Mouse (Mus musculus) T-cell, adult 2 months (primary cell): ENCODE data around the gene Shcbp1l.
"Not testable (repeated sequence)": the region's sequence is repeated elsewhere in the genome, so short reads cannot be mapped to it uniquely, and the experiment has no call there.

Experiments used
- DNase-seq: peaks from one replicate; pipeline ENCODE4 v3.0.0; 2022; ENCODE audit warnings: low spot score

Gene Shcbp1l

DNA sequence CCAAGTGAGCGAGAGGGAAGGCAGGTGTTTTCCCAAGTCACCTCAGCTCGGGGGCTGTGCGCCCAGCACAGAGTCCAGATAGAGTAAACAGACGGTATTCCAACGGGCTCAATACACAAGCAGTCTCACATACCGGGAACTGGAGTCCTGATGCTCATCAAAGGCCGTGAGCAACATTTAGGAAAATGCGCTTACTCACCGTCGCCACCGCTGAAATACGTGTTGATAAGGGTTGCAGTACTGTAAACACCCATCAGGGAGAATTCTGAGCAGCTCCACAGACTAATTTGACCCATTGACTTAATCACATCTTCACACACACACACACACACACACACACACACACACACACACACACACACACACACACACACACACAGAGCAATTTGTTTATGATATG lies 691 bp upstream of the Shcbp1l start:
- no peak for DNase-seq

DNA sequence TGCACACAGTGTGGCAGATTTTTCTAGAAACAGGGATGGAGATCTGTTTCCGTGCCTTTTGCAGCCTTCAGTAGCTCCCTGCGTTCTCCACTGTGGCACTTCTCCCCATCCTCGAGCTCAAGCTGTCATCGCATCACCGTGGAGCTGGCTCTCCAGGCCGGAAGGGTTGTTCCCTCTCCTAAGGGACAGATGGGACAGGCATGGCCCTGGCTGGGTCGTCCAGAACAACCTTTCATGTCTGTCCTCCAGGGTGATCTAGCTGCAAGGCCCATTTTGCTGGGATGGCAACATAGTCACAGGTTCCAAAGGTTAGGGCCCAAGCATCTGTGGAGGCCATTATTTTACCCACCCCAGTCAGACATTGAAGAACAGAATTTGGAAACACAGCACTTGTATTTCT lies 6.2 kb downstream of the Shcbp1l start:
- no peak for DNase-seq

DNA sequence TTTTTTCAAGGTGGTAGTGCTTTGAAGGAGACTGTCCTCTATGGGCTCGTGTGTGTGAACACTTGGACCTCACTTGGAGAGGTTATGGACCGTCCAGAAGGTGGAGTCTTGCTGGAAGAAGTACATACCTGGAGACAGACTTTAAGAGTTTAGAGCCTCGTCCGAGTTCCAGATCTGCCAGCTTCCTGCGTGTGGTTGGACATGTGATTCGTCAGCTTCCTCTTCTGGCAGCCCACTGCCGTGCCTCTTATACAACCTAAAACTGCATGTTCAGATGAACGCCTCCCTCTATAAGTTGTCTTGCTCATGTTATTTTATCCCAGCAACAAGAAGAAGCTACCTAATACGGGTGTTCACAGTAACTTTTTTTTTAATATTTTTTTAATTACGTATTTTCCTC lies 6.7 kb downstream of the Shcbp1l start:
- DNase-seq = peak; percentile 25

DNA sequence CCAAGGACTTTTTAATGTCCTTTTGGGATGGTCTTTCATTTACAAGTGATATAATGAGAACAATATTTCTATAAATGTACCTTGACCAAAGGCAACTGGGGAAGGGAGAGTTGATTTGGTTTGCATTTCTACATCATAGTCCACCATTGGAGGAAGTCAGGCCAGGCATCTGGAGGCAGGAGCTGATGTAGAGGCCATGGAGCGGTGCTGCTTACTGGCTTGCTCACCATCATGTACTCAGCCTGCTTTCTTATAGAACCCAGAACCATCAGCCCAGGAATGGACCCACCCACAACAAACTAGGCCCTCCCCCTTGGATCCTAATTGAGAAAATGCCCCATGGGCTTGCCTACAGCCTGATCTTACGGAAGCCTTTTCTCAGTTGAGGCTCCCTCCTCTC lies 7.4 kb downstream of the Shcbp1l start:
- no peak for DNase-seq

DNA sequence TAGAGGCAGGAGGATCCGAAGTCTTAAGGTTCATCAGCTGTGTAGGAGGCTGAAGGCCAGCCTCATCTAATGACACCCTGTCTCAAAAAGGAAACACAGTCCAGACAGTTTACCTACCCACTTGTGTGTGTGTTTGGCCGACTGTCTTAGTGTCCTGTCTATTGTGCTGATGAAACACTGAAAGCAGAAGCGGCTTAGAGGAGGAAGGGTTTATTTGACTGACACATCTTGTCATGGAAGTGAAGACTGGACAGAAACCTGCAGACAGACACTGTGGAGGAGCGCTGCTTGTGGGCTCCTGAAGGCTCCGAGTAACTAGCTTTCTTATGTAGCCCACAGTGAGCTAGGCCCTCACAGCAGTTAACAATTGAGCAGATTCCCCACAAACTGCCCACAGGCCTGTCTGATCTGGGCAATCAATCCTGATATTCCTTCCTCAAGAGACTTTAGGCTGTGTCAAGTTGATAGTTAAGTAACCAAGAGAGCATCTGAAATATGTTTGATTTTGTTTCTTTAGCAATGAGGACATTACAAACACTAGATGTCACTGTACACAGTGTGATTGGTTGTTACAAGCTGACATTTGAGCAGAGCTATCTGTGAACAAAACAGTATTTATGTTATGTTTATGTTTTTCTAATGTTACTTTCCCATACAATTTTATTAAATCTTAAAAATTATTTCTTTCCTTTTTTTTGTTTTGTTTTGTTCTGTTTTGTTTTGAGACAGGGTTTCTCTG lies 9.1 kb downstream of the Shcbp1l start:
- no peak for DNase-seq

DNA sequence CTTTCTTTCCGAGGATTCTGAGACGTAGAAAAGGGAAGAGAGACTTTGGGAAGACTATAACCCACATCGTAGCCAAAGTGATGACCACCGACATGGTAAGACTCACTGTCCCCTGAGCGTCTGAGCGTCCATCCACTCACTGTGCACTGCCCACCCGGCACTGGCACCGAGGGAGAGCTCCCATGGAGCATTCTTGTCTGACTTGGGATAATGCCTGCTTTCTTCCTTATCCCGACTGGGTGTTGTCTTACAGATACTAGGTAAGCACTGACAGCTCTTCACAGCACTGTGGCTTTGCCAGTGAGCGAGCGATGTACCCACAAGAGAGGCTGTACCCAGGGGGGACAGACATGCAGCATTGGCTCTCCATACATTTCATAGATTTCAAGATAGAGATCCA lies 12.6 kb downstream of the Shcbp1l start:
- no peak for DNase-seq

DNA sequence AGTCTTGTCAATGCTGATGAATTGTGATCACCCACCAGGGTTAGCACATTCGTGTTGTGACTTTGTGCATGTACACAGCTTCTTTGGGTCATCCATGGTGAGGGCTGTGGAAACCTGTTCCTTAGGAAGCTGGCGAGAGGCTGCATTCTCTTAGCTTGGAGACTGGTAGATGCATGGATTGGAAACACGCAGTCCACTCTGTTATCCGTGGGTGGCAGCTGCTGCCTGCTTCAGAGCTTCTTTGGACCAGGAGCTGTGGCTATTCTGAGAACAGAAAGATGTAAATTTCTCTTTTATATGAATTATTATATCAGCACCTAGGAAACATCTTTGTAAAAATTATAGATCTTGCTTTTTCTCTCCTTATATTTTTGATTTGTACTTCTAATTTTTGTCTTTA lies 15.8 kb downstream of the Shcbp1l start:
- no peak for DNase-seq

DNA sequence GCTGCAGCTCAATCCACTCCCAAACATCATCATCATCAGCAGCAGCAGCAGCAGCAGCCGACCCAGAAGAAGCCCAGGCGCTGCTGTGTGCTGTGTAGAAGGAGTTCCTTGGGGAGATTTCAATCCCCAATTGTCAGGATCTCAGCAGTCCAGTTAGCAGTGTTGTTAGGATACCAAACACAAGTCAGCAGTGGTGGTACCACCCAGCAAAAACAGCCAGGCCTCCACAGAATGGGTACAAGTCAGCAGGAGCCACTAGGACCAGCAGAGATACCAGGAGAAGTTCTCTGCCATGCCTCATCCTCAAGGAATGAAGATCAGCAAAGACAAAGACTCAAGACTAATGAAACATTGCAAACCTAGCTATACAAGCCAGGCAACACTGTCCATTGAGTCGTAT lies 16.7 kb downstream of the Shcbp1l start:
- no peak for DNase-seq

DNA sequence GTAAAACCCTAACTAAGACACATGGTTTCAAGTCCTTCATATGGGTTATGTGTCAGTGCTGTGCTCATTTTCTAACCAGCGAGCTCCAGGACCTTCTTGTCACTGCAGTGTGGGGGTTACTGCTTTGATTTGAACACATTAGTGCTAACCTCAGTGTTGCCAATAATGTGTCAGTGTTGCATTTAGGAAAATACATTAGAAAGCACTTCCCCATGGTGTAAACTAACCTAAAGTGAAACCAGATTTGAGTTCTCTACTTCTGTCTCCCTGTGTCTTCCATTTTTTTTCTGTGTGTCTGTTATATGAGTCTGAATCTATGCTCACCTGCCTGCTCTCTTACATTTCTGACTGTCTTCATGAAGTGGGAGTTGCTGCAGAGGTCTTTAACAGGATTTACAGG lies 18.1 kb downstream of the Shcbp1l start:
- DNase-seq = no peak

DNA sequence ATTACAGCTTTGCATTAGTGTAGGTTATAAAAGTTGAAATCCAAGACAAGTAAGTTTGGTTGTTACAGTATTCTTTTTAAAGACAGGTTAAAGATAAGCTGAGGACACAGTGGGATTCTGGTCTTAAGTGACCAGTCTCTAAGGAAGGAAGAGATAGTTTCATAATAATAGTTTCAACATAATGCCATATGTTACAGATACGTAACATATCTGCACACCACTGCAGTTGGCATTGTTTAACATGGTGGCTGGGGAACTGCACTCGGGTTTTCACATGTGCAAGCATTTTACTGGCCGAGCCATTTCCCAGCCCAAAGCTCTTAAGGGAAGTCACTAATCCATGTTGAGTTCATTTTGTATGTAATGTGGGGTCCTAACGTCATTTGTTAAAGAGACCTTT lies 18.7 kb downstream of the Shcbp1l start:
- no peak for DNase-seq

DNA sequence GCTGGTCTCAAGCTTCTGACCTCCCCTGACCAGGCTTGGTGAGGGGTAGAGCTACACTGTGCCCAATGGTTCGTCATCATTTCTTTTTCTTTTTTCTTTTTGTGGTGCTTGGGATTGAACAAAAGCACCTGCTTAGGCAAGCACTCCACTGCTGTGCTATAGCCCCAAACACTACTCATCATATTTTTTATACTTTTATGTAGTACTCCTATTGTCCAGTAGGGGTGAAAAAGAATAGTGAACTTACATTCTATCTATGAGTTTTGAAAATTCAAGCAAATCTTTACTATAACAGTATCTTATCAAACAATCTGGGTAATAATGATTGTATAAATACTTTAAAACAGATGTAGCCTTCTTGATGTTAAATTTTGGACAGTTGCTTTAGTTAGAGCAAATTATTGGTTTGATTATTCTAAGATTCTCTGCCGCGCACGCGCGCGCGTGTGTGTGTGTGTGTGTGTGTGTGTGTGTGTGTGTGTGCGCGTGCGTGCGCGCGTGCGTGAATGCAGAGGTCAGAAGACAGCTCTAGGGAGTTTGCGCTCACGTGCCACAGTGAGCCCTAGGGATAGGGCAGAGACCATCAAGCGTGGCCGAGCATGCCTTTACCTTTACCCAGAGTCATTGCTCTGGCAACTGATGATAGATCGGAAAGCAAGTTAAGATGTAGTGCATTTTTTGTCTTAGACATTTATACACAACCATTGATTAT lies 21.3 kb downstream of the Shcbp1l start:
- DNase-seq = no peak

DNA sequence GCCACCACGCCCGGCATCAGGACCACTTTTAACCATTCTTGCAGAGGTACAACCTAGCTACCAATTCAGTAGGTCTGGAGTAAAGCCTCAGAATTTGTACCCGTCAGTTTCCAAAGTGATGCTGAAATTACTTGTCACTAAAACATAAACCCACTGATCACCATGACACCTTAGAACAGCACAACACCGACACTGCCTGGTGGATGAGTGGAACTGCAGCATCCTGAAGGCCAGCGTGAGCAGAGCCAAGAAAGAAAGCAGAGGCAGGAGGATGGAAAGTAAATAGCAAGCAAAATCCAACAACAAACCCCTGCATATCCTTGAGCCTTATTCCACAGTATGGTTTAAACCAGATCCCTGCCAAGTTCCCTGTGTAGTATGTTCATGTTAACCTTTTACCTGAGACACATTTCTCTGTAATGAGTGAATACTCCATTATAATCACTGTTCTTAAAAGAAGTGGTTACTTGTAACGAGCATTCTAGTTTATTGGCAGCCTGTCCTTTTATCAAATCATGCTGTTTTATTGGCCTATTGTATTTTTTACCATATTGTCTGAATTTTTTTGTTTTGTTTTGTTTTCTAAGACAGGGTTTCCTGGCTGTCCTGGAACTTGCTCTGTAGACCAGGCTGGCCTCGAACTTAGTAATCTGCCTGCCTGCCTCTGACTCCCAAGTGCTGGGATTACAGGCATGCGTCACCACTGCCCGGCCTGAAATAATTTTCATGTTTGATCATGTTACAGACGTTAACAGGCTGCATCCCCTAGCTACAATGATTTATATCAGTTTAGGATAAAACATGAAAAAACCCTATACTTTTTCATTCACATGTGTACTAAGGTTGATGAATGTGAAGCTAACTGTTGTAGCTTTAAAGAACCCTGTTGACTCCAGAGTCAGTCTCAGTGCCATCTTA lies 26.5 kb downstream of the Shcbp1l start:
- peak; percentile 63 for DNase-seq

DNA sequence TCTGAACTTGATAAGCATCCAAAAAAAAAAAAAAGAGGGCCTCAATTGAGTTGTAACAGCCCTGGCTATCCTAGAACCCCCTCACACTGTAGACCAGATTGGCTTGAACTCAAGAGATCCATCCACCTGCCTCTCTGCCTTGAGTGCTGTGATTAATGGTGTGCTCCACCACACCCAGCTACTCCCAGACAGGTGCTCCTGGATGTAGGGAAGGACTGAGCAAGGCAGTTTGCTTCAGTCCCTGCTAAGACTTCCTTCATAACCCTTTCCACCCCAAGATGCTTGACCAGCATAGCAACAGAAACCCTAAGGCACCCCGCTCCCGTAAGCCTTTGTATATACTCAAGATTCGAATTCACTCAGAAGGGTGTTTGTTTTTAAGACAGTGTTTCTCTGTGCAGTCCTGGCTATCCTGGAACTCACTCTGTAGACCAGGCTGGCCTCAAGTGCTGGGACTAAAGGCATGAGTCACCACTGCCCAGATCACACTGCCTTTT lies 28.2 kb downstream of the Shcbp1l start:
- DNase-seq = no peak

DNA sequence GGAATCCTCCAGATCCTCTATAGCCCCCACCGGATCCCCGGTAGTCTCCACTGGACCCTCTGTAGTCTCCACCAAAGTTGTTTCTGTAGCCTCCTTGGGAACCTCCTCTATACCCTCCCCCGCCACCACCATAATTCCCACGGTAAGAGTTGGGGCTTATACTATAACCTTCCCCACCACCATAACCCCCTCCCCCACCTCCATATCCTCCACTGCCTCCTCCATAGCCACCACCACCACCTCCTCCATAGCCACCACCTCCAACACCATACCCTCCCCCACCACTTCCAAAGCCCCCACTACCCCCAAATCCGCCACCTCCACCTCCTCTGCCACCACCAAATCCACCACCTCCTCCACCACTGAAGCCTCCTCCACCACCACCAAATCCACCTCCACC lies 31.2 kb downstream of the Shcbp1l start:
- no peak for DNase-seq

DNA sequence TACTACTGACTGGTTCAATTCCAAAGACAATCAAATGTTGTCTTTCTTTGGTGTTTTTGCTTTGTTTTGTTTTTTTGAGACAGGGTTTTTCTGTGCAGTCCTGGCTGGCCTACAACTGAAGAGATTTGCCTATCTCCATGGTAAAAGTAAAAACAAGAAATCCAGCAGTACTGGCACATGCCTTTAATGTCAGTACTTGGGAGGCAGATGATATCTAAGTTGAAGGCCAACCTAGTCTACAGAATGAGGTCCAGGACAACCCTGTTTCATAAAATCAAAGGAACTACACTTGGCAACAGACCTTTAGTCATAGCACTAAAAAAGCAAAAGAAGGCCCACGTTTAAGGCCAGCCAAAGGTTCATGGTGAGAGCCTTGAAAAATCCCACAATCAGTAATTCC lies 36.8 kb downstream of the Shcbp1l start:
- DNase-seq = no peak

DNA sequence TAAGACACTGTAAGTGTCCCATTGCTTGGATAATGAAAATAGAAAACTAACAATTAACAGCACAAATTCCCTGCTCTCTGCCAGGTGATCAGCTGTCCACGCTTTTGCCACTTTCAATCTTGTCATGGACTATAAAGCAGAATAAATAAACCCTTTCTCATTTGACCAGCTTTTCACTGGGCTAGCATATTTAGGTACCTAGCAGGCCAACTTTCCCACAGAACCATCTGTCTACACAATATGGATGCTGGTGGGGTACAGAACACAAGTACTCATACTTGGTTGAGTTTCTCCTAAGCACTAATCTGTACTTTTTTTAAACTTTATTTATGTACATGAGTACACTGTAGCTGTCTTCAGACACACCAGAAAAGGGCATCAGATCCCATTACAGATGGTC lies 54.3 kb downstream of the Shcbp1l start:
- DNase-seq = no peak

DNA sequence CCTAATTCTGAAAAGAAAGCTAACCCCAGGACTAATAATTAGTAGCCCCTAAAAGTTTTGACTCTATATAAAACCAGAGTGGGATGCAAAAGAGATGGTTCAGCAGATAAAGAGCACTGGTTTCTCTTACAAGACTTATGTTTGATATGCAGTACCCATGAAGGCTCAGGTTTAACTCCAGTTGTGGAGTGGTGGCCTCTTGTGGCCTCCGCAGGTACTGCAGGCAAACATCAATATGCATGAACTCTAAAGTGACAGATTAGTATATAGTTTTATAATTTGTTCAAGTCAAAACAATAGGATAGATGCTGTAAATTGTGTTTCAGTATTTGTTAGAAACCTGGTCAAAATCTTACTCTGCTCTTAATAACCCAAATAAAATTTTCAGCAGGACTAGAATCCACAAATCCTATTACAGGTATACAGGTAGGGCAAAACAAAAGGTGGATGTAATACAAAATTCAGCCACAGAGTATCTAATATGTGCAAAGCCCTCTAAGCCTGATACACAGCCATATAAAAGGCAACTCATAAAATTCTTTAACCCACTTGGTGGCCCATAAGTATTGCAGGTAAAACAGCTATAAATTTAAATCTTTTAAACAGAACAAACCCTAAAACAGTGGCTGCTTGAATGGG lies 55.5 kb downstream of the Shcbp1l start:
- peak; percentile 75 for DNase-seq

DNA sequence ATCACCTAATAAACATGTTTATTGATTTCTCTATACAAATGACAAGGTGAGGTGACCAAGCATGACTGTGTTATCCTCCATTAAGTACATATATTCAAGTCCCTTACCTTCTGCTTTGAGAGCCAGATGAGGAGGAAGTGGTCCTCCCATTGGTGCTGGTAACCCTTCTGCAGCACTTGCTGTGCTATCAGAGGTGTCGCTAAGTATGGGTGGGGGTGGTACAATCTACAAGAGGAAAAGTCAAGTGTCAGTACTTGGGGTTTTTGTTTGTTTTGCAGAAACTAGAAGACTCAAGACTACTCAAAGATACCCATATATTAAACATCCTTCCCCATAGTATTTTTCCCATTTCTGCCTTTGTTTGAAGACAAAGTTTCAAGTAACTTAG lies 56.1 kb downstream of the Shcbp1l start:
- no peak for DNase-seq

DNA sequence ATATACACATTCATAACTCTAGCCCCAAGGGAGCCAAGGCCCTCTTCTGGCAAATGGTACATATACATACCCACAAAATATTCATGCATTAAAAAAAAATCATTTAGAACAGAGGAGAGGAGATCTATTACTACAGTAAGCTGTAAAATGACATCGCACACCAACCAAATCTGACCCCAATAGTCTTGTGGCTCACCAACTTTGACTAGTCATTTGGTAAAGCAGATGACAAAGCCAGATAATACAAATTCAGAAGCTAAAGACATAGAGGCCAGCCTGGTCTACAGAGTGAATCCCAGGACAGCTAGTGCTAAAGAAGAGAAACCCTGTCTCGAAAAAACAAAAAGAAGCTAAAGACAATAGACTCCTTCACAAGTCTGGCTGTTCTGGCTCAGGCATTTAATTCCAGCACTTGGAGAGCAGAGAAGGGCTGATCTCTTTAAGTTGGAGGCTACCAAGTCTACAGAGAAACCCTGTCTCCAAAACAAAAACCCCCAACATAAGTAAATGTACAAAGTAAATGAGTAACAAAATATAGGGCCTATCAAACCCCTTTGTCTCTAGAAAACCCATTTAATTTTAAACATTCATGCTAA lies 60.3 kb downstream of the Shcbp1l start:
- no peak for DNase-seq

DNA sequence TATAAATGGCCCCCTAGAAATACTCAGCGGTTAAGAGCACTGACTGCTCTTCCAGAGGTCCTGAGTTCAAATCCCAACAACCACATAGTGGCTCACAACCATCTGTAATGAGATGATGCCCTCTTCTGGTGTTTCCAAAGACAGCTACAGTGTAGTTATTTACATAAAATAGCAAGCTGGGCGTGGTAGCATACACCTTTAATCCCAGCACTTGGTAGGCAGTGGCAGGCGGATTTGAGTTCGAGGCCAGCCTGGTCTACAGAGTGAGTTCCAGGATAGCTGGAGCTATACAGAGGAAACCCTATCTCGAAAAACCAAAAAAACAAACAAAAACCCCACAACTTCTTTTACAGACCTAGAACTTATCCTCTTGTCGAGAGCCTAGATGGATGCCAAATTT lies 61.2 kb downstream of the Shcbp1l start:
- DNase-seq = not testable (repeated sequence)

DNA sequence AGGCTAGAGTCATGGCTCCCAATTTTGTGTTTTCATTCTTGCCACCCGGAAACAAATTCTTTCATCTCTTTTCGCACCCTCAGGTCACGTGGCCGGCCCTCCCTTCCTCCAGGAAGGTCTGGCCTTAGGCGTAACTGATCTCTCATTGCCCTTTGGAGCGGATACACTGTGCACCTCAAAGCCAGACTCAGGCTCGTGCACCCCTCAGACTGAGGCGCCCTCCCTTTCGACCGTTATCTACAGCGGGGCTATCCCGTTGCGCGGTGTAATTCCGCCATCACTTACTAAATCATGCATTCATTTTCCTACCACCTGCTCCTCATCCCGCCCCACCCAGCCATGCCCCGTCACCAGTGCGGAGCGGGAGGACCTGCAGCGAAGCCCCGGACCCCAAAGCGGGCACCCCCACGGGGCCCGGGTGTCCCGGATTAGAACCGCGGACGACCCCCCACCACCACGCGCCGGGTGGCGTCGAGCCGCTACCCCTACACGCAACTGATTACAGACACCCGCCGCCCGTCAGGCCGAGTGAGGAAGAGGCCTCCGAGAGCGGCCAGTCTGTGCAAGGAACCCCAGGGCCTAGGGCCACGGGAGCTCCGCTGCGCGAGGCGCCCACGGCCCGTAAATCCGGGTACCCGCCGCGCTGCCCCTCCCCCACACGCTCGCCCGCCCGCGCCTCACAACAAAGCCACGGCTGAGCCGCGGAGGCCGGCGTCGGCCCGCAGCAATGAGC lies 62.0 kb downstream of the Shcbp1l start:
- DNase-seq = peak; percentile 81
